Mouse (Mus musculus): ENCODE data around the gene Timeless. TPM values are rescaled to one million over a fixed set of nuclear protein-coding genes. Genes with fewer than 3 reads are reported as not detected.
"Not testable (repeated sequence)": the region's sequence is repeated elsewhere in the genome, so short reads cannot be mapped to it uniquely, and the experiment has no call there.

Gene Timeless
- polyA plus RNA-seq (2015; fragmentation: Nextera tagmentation; extraction: Ambion mirVana): 29.4 and 32.2 TPM in 2 replicates

- H3K4me1 ChIP-seq (replicated peaks; ENCODE audit: control insufficient read depth, insufficient read depth, low read length): peaks cover 7% of the 10 kb centered on the region
- peak within 1 kb of the TSS; percentile 80 for H3K9ac ChIP-seq (replicated peaks; ENCODE audit: low read depth, low read length)
- under 1% methylated on average over 58 of the region's 58 CpGs for WGBS
- H3K4me2 ChIP-seq (ENCODE audit: low read length): peak within 1 kb of the TSS; percentile 65
- H3K4me3 ChIP-seq (replicated peaks; ENCODE audit: low read length): peak within 1 kb of the TSS; percentile 79
- no peaks in the 10 kb centered on the region for H3K27me3 ChIP-seq (replicated peaks; ENCODE audit: control insufficient read depth, insufficient read depth, low read length)
- no peaks in the 10 kb centered on the region for H3K36me3 ChIP-seq (ENCODE audit: control insufficient read depth, insufficient read depth)
- no peaks in the 10 kb centered on the region for H3K9me3 ChIP-seq (ENCODE audit: control insufficient read depth, low read length)
- H3K27ac ChIP-seq (ENCODE audit: low read length): peak within 1 kb of the TSS; percentile 94
- peak; percentile 91 for ATAC-seq
Measured at GRCm38 (mm10) chr10:128231697-128232419, at the start of gene Timeless. Timeless (plus strand) TSS chr10:128232065.

- Histone ChIP-seq H3K4me2 (ENCODE audit: low read length) (no peak overlapping the region), H3K9me3 (ENCODE audit: control insufficient read depth, low read length) (no peaks in the 10 kb centered on the region), H3K4me3 (replicated peaks; ENCODE audit: low read length) (no peak overlapping the region), H3K27me3 (replicated peaks; ENCODE audit: control insufficient read depth, insufficient read depth, low read length) (no peaks in the 10 kb centered on the region), H3K9ac (replicated peaks; ENCODE audit: low read depth, low read length) (no peak overlapping the region), H3K36me3 (ENCODE audit: control insufficient read depth, insufficient read depth) (no peaks in the 10 kb centered on the region), H3K27ac (ENCODE audit: low read length) (no peak overlapping the region), H3K4me1 (replicated peaks; ENCODE audit: control insufficient read depth, insufficient read depth, low read length) (no peaks in the 10 kb centered on the region)
- 98% methylated on average over 2 of the region's 2 CpGs for WGBS
- no peak for ATAC-seq
Measured at GRCm38 (mm10) chr10:128184296-128184695, 47.6 kb upstream of the Timeless start.

- no peak overlapping the region for H3K27ac ChIP-seq (ENCODE audit: low read length)
- WGBS: 78% methylated on average over 6 of the region's 6 CpGs
- no peaks in the 10 kb centered on the region for H3K4me1 ChIP-seq (replicated peaks; ENCODE audit: control insufficient read depth, insufficient read depth, low read length)
- no peaks in the 10 kb centered on the region for H3K9me3 ChIP-seq (ENCODE audit: control insufficient read depth, low read length)
- H3K9ac ChIP-seq (replicated peaks; ENCODE audit: low read depth, low read length): no peak overlapping the region
- no peaks in the 10 kb centered on the region for H3K36me3 ChIP-seq (ENCODE audit: control insufficient read depth, insufficient read depth)
- no peak overlapping the region for H3K4me3 ChIP-seq (replicated peaks; ENCODE audit: low read length)
- no peak for ATAC-seq
- H3K4me2 ChIP-seq (ENCODE audit: low read length): no peak overlapping the region
- H3K27me3 ChIP-seq (replicated peaks; ENCODE audit: control insufficient read depth, insufficient read depth, low read length): no peaks in the 10 kb centered on the region
Measured at GRCm38 (mm10) chr10:128185277-128185940, 46.5 kb upstream of the Timeless start.

- H3K9me3 ChIP-seq (ENCODE audit: control insufficient read depth, low read length): no peaks in the 10 kb centered on the region
- H3K4me1 ChIP-seq (replicated peaks; ENCODE audit: control insufficient read depth, insufficient read depth, low read length): no peaks in the 10 kb centered on the region
- WGBS: 50% methylated on average over 2 of the region's 2 CpGs
- no peak overlapping the region for H3K4me2 ChIP-seq (ENCODE audit: low read length)
- ATAC-seq: no peak
- H3K27ac ChIP-seq (ENCODE audit: low read length): no peak overlapping the region
- no peaks in the 10 kb centered on the region for H3K27me3 ChIP-seq (replicated peaks; ENCODE audit: control insufficient read depth, insufficient read depth, low read length)
- H3K4me3 ChIP-seq (replicated peaks; ENCODE audit: low read length): no peak overlapping the region
- H3K9ac ChIP-seq (replicated peaks; ENCODE audit: low read depth, low read length): no peak overlapping the region
- H3K36me3 ChIP-seq (ENCODE audit: control insufficient read depth, insufficient read depth): no peaks in the 10 kb centered on the region
Measured at GRCm38 (mm10) chr10:128185959-128186358, 45.9 kb upstream of the Timeless start.

GRCm38 (mm10) chr10:128187181-128187605, 44.7 kb upstream of the Timeless start:
- Histone ChIP-seq H3K9me3 (ENCODE audit: control insufficient read depth, low read length) (no peaks in the 10 kb centered on the region), H3K27me3 (replicated peaks; ENCODE audit: control insufficient read depth, insufficient read depth, low read length) (no peaks in the 10 kb centered on the region), H3K9ac (replicated peaks; ENCODE audit: low read depth, low read length) (no peak overlapping the region), H3K27ac (ENCODE audit: low read length) (no peak overlapping the region), H3K4me2 (ENCODE audit: low read length) (no peak overlapping the region), H3K4me1 (replicated peaks; ENCODE audit: control insufficient read depth, insufficient read depth, low read length) (no peaks in the 10 kb centered on the region), H3K36me3 (ENCODE audit: control insufficient read depth, insufficient read depth) (no peaks in the 10 kb centered on the region), H3K4me3 (replicated peaks; ENCODE audit: low read length) (no peak overlapping the region)
- 72% methylated on average over 5 of the region's 5 CpGs for WGBS
- ATAC-seq: no peak

- H3K27me3 ChIP-seq (replicated peaks; ENCODE audit: control insufficient read depth, insufficient read depth, low read length): no peaks in the 10 kb centered on the region
- no peaks in the 10 kb centered on the region for H3K9me3 ChIP-seq (ENCODE audit: control insufficient read depth, low read length)
- H3K9ac ChIP-seq (replicated peaks; ENCODE audit: low read depth, low read length): no peak overlapping the region
- no peak overlapping the region for H3K4me2 ChIP-seq (ENCODE audit: low read length)
- no peak overlapping the region for H3K4me3 ChIP-seq (replicated peaks; ENCODE audit: low read length)
- H3K4me1 ChIP-seq (replicated peaks; ENCODE audit: control insufficient read depth, insufficient read depth, low read length): no peaks in the 10 kb centered on the region
- ATAC-seq: peak; percentile 61
- H3K36me3 ChIP-seq (ENCODE audit: control insufficient read depth, insufficient read depth): no peaks in the 10 kb centered on the region
- WGBS: 42% methylated on average over 2 of the region's 2 CpGs
- no peak overlapping the region for H3K27ac ChIP-seq (ENCODE audit: low read length)
Measured at GRCm38 (mm10) chr10:128188242-128188877, 43.5 kb upstream of the Timeless start.

GRCm38 (mm10) chr10:128191472-128191871, 40.4 kb upstream of the Timeless start:
- Histone ChIP-seq H3K4me1 (replicated peaks; ENCODE audit: control insufficient read depth, insufficient read depth, low read length) (peaks cover 9% of the 10 kb centered on the region), H3K4me2 (ENCODE audit: low read length) (no peak overlapping the region), H3K9me3 (ENCODE audit: control insufficient read depth, low read length) (no peaks in the 10 kb centered on the region), H3K27me3 (replicated peaks; ENCODE audit: control insufficient read depth, insufficient read depth, low read length) (peaks cover 16% of the 10 kb centered on the region), H3K36me3 (ENCODE audit: control insufficient read depth, insufficient read depth) (no peaks in the 10 kb centered on the region), H3K9ac (replicated peaks; ENCODE audit: low read depth, low read length) (no peak overlapping the region), H3K27ac (ENCODE audit: low read length) (no peak overlapping the region), H3K4me3 (replicated peaks; ENCODE audit: low read length) (no peak overlapping the region)
- WGBS: 91% methylated on average over 2 of the region's 2 CpGs
- ATAC-seq: no peak

GRCm38 (mm10) chr10:128192030-128192766, 39.7 kb upstream of the Timeless start:
- not testable (repeated sequence) for H3K4me1 ChIP-seq (replicated peaks; ENCODE audit: control insufficient read depth, insufficient read depth, low read length); ATAC-seq; H3K4me3 ChIP-seq (replicated peaks; ENCODE audit: low read length); H3K4me2 ChIP-seq (ENCODE audit: low read length); H3K9ac ChIP-seq (replicated peaks; ENCODE audit: low read depth, low read length); H3K9me3 ChIP-seq (ENCODE audit: control insufficient read depth, low read length); H3K27ac ChIP-seq (ENCODE audit: low read length); H3K36me3 ChIP-seq (ENCODE audit: control insufficient read depth, insufficient read depth)
- 92% methylated on average over 3 of the region's 3 CpGs for WGBS
- H3K27me3 ChIP-seq (replicated peaks; ENCODE audit: control insufficient read depth, insufficient read depth, low read length): peaks cover 19% of the 10 kb centered on the region

- ATAC-seq: no peak
- H3K27me3 ChIP-seq (replicated peaks; ENCODE audit: control insufficient read depth, insufficient read depth, low read length): peaks cover 19% of the 10 kb centered on the region
- 91% methylated on average over 6 of the region's 6 CpGs for WGBS
- no peak overlapping the region for H3K4me2 ChIP-seq (ENCODE audit: low read length)
- H3K9ac ChIP-seq (replicated peaks; ENCODE audit: low read depth, low read length): no peak overlapping the region
- no peaks in the 10 kb centered on the region for H3K36me3 ChIP-seq (ENCODE audit: control insufficient read depth, insufficient read depth)
- H3K27ac ChIP-seq (ENCODE audit: low read length): no peak overlapping the region
- H3K9me3 ChIP-seq (ENCODE audit: control insufficient read depth, low read length): no peaks in the 10 kb centered on the region
- H3K4me1 ChIP-seq (replicated peaks; ENCODE audit: control insufficient read depth, insufficient read depth, low read length): peaks cover 9% of the 10 kb centered on the region
- no peak overlapping the region for H3K4me3 ChIP-seq (replicated peaks; ENCODE audit: low read length)
Measured at GRCm38 (mm10) chr10:128193113-128193512, 38.8 kb upstream of the Timeless start.
